Mouse (Mus musculus): ENCODE data around the gene Gm6408. TPM values are rescaled to one million over a fixed set of nuclear protein-coding genes. Genes with fewer than 3 reads are reported as not detected.
"Not testable (repeated sequence)": the region's sequence is repeated elsewhere in the genome, so short reads cannot be mapped to it uniquely, and the experiment has no call there.

Gm6408 gene
- polyA plus RNA-seq, 1 experiment from 2014 or later, result not detected

DNA sequence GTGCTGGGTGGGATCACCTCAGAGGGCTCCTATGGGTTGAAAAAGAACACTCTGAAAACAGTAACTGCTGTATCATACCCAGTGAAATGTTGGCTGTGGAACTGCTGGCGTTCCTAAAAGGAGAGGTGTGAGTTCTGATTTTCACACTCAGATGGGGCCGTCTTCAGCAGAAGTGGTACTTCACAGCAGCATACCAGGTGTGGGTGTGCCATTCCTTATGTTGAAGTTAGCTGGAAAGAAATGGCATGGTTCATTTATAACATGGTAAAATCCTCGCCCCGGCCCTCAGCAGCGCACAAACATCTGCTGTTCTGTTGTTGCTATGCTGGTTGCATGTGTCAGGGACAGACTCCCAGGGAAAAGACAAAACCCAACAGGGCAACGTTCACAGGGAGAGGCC, 28.2 kb upstream of the Gm6408 start:
- Histone ChIP-seq H3K36me3 (ENCODE audit: control insufficient read depth, insufficient read depth, low read length) (0 out of 2 replicates have a peak, but pooled peaks cover 13% of the 10 kb centered on the region), H3K27me3 (replicated peaks; ENCODE audit: control insufficient read depth, insufficient read depth, low read length) (no peaks in the 10 kb centered on the region), H3K27ac (replicated peaks; ENCODE audit: low read depth, low read length) (no peak overlapping the region), H3K4me1 (ENCODE audit: control insufficient read depth, insufficient read depth, low read length) (no peaks in the 10 kb centered on the region), H3K9ac (ENCODE audit: low read depth, low read length) (no peak overlapping the region), H3K4me2 (ENCODE audit: low read depth, low read length) (no peak overlapping the region), H3K9me3 (ENCODE audit: control insufficient read depth, low read length) (no peaks in the 10 kb centered on the region), H3K4me3 (ENCODE audit: low read depth, low read length) (no peak overlapping the region)
- no peak for DNase-seq (ENCODE audit: low spot score)
- WGBS, result 87% methylated on average over 6 of the region's 6 CpGs
- no peak for ATAC-seq (ENCODE audit: low read depth)

DNA sequence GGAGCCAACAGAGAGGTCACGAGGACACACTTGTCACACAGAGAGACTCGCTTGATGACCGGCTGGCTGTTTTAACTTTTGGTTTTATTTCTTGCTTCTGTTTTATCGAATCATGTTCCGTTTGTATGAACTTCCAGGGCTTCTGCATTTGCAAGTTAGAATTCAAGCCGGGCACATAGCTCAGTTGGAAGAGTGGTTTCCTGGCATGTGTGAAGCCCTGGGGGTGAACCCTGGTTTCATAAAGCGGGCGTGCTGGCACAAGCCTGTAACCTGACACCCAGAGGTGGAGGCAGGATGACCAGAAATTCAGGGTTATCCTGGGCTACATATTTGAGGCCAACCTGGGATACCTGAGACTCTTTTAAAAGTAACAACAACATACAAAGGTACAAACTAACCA, 20.2 kb upstream of the Gm6408 start:
- Histone ChIP-seq H3K27ac (replicated peaks; ENCODE audit: low read depth, low read length) (no peak overlapping the region), H3K9ac (ENCODE audit: low read depth, low read length) (no peak overlapping the region), H3K36me3 (ENCODE audit: control insufficient read depth, insufficient read depth, low read length) (0 out of 2 replicates have a peak, but pooled peaks cover 1% of the 10 kb centered on the region), H3K27me3 (replicated peaks; ENCODE audit: control insufficient read depth, insufficient read depth, low read length) (no peaks in the 10 kb centered on the region), H3K9me3 (ENCODE audit: control insufficient read depth, low read length) (no peaks in the 10 kb centered on the region), H3K4me2 (ENCODE audit: low read depth, low read length) (no peak overlapping the region), H3K4me3 (ENCODE audit: low read depth, low read length) (no peak overlapping the region), H3K4me1 (ENCODE audit: control insufficient read depth, insufficient read depth, low read length) (no peaks in the 10 kb centered on the region)
- no peak for ATAC-seq (ENCODE audit: low read depth)
- DNase-seq (ENCODE audit: low spot score), result peak; percentile 4
- WGBS, result 76% methylated on average over 8 of the region's 8 CpGs

GRCm38 (mm10) chr5:146466663-146467062, 15.1 kb upstream of the Gm6408 start:
- DNase-seq (ENCODE audit: low spot score) (no peak), ATAC-seq (ENCODE audit: low read depth) (no peak)
- H3K36me3 ChIP-seq (ENCODE audit: control insufficient read depth, insufficient read depth, low read length), result no peaks in the 10 kb centered on the region
- H3K4me3 ChIP-seq (ENCODE audit: low read depth, low read length), result no peak overlapping the region
- H3K4me1 ChIP-seq (ENCODE audit: control insufficient read depth, insufficient read depth, low read length), result no peaks in the 10 kb centered on the region
- no peaks in the 10 kb centered on the region for H3K27me3 ChIP-seq (replicated peaks; ENCODE audit: control insufficient read depth, insufficient read depth, low read length)
- 92% methylated on average over 19 of the region's 19 CpGs for WGBS
- H3K9me3 ChIP-seq (ENCODE audit: control insufficient read depth, low read length), result no peaks in the 10 kb centered on the region
- H3K4me2 ChIP-seq (ENCODE audit: low read depth, low read length), result no peak overlapping the region
- no peak overlapping the region for H3K9ac ChIP-seq (ENCODE audit: low read depth, low read length)
- H3K27ac ChIP-seq (replicated peaks; ENCODE audit: low read depth, low read length), result no peak overlapping the region

GRCm38 (mm10) chr5:146468311-146468710, 13.5 kb upstream of the Gm6408 start:
- no peaks in the 10 kb centered on the region for H3K9me3 ChIP-seq (ENCODE audit: control insufficient read depth, low read length)
- no peak overlapping the region for H3K27ac ChIP-seq (replicated peaks; ENCODE audit: low read depth, low read length)
- DNase-seq (ENCODE audit: low spot score) (no peak), ATAC-seq (ENCODE audit: low read depth) (no peak)
- H3K27me3 ChIP-seq (replicated peaks; ENCODE audit: control insufficient read depth, insufficient read depth, low read length), result no peaks in the 10 kb centered on the region
- H3K36me3 ChIP-seq (ENCODE audit: control insufficient read depth, insufficient read depth, low read length), result no peaks in the 10 kb centered on the region
- H3K9ac ChIP-seq (ENCODE audit: low read depth, low read length), result no peak overlapping the region
- no peak overlapping the region for H3K4me3 ChIP-seq (ENCODE audit: low read depth, low read length)
- H3K4me2 ChIP-seq (ENCODE audit: low read depth, low read length), result no peak overlapping the region
- no peaks in the 10 kb centered on the region for H3K4me1 ChIP-seq (ENCODE audit: control insufficient read depth, insufficient read depth, low read length)
- 91% methylated on average over 9 of the region's 9 CpGs for WGBS

DNA sequence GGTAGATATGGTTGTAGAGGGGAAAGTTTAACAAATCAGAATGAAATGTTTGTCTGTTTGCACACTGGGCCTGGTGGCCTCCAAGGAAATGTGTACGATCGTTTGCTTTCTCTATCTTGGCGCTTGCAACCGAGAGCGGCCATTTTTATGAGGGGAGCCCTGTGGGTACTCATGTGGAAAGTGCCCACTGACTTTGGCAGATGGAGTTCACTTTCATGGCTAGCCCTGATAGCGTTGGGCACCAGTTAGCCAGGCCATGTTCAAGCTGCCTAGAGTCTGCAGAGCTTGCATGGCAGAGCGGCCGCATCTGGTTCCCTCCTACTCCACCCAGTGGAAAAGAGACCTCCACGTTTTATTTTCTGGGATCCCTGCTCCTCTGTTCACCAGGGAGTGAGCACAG, 10.9 kb upstream of the Gm6408 start:
- ATAC-seq (ENCODE audit: low read depth), result no peak
- H3K9me3 ChIP-seq (ENCODE audit: control insufficient read depth, low read length), result no peaks in the 10 kb centered on the region
- 90% methylated on average over 9 of the region's 9 CpGs for WGBS

DNA sequence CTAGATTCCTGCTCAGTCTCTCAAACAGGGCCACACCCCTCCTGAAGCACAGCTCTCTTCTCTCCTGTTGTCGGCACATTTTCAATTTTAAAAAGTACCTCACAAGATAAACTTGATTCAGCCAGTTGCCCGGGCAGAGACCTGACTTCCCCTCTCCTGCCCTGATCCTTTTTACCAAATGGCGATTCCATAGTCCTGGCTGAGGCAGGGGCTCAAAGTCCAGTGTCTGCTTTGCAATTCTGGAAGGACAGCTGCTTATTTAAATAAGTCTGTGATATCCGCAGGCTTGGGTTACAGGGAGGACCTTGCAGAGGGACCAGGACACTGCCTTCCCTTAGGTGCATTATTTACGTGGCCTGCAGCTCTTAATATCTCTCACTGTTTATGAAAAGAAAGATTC, 10.5 kb upstream of the Gm6408 start:
- 85% methylated on average over 5 of the region's 5 CpGs for WGBS
- no peaks in the 10 kb centered on the region for H3K27me3 ChIP-seq (replicated peaks; ENCODE audit: control insufficient read depth, insufficient read depth, low read length)
- no peak overlapping the region for H3K4me2 ChIP-seq (ENCODE audit: low read depth, low read length)
- no peak for ATAC-seq (ENCODE audit: low read depth)
- no peaks in the 10 kb centered on the region for H3K9me3 ChIP-seq (ENCODE audit: control insufficient read depth, low read length)
- H3K27ac ChIP-seq (replicated peaks; ENCODE audit: low read depth, low read length), result no peak overlapping the region
- DNase-seq (ENCODE audit: low spot score), result no peak
- H3K36me3 ChIP-seq (ENCODE audit: control insufficient read depth, insufficient read depth, low read length), result no peaks in the 10 kb centered on the region
- no peak overlapping the region for H3K9ac ChIP-seq (ENCODE audit: low read depth, low read length)
- no peaks in the 10 kb centered on the region for H3K4me1 ChIP-seq (ENCODE audit: control insufficient read depth, insufficient read depth, low read length)
- H3K4me3 ChIP-seq (ENCODE audit: low read depth, low read length), result no peak overlapping the region

More for the DNA sequence above, 10.9 kb upstream of the Gm6408 start:
- Histone ChIP-seq H3K4me1 (ENCODE audit: control insufficient read depth, insufficient read depth, low read length) (no peaks in the 10 kb centered on the region), H3K4me2 (ENCODE audit: low read depth, low read length) (no peak overlapping the region), H3K36me3 (ENCODE audit: control insufficient read depth, insufficient read depth, low read length) (no peaks in the 10 kb centered on the region), H3K9ac (ENCODE audit: low read depth, low read length) (no peak overlapping the region), H3K27me3 (replicated peaks; ENCODE audit: control insufficient read depth, insufficient read depth, low read length) (no peaks in the 10 kb centered on the region), H3K27ac (replicated peaks; ENCODE audit: low read depth, low read length) (no peak overlapping the region), H3K4me3 (ENCODE audit: low read depth, low read length) (no peak overlapping the region)
- DNase-seq (ENCODE audit: low spot score), result no peak

DNA sequence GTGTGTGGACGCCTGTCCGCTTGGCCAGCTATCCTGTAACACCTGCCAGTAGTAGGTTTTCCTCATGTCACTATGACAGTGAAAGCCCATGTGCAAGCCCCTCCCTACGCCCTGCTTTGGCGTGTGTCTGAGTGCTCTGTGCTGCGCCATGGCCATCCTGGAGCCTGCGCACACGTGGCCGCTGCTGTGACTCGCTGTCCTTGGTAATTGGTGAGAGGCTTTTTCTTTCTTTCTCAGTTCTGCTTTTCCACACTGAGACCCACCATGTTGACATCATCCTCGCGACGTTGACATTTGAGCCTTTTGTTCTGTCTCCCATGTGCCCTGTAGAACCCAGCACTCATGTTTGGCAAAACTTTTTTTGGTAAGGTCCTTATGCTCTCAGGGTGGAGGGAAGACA, 9.9 kb upstream of the Gm6408 start:
- DNase-seq (ENCODE audit: low spot score) (no peak), ATAC-seq (ENCODE audit: low read depth) (no peak)
- no peak overlapping the region for H3K27ac ChIP-seq (replicated peaks; ENCODE audit: low read depth, low read length)
- no peaks in the 10 kb centered on the region for H3K4me1 ChIP-seq (ENCODE audit: control insufficient read depth, insufficient read depth, low read length)
- H3K4me3 ChIP-seq (ENCODE audit: low read depth, low read length), result no peak overlapping the region
- H3K27me3 ChIP-seq (replicated peaks; ENCODE audit: control insufficient read depth, insufficient read depth, low read length), result no peaks in the 10 kb centered on the region
- H3K36me3 ChIP-seq (ENCODE audit: control insufficient read depth, insufficient read depth, low read length), result no peaks in the 10 kb centered on the region
- no peak overlapping the region for H3K9ac ChIP-seq (ENCODE audit: low read depth, low read length)
- H3K4me2 ChIP-seq (ENCODE audit: low read depth, low read length), result no peak overlapping the region
- WGBS, result 91% methylated on average over 12 of the region's 12 CpGs
- no peaks in the 10 kb centered on the region for H3K9me3 ChIP-seq (ENCODE audit: control insufficient read depth, low read length)

DNA sequence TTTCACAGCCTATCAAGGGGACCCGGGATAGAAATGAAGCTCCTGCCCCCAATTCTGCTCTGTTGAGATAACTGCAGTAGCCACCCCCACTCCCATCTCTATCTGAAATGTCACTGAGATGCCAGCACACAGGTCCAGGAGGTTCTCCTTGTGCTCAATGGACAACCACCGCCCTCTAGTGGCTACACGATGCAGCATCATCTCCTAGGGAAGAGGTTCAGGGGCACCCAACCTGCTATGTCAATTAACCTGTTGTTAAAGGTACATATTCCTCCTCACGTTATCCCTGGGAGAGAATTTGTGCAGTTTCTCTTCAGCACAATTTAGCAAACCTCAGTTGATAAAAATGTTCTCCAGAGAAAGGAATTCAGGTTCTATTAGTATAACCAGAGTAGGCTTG, 2.2 kb upstream of the Gm6408 start:
- not testable (repeated sequence) for H3K9me3 ChIP-seq (ENCODE audit: control insufficient read depth, low read length); DNase-seq (ENCODE audit: low spot score); H3K36me3 ChIP-seq (ENCODE audit: control insufficient read depth, insufficient read depth, low read length); H3K27ac ChIP-seq (replicated peaks; ENCODE audit: low read depth, low read length); H3K4me2 ChIP-seq (ENCODE audit: low read depth, low read length); H3K9ac ChIP-seq (ENCODE audit: low read depth, low read length); H3K27me3 ChIP-seq (replicated peaks; ENCODE audit: control insufficient read depth, insufficient read depth, low read length); ATAC-seq (ENCODE audit: low read depth); H3K4me1 ChIP-seq (ENCODE audit: control insufficient read depth, insufficient read depth, low read length); H3K4me3 ChIP-seq (ENCODE audit: low read depth, low read length)
- 13% methylated on average over 4 of the region's 4 CpGs for WGBS

DNA sequence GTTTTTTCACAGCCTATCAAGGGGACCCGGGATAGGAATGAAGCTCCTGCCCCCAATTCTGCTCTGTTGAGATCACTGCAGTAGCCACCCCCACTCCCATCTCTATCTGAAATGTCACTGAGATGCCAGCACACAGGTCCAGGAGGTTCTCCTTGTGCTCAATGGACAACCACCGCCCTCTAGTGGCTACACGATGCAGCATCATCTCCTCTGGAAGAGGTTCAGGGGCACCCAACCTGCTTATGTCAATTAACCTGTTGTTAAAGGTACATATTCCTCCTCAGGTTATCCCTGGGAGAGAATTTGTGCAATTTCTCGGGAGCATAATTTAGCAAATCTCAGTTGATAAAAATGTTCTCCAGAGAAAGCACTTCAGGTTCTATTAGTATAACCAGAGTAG, 7.2 kb downstream of the Gm6408 start:
- WGBS, result 14% methylated on average over 3 of the region's 4 CpGs
- ATAC-seq (ENCODE audit: low read depth), result not testable (repeated sequence)

More for the DNA sequence above, 7.2 kb downstream of the Gm6408 start:
- not testable (repeated sequence) for H3K9ac ChIP-seq (ENCODE audit: low read depth, low read length); H3K4me1 ChIP-seq (ENCODE audit: control insufficient read depth, insufficient read depth, low read length); H3K4me2 ChIP-seq (ENCODE audit: low read depth, low read length); H3K4me3 ChIP-seq (ENCODE audit: low read depth, low read length); H3K36me3 ChIP-seq (ENCODE audit: control insufficient read depth, insufficient read depth, low read length); H3K9me3 ChIP-seq (ENCODE audit: control insufficient read depth, low read length); H3K27me3 ChIP-seq (replicated peaks; ENCODE audit: control insufficient read depth, insufficient read depth, low read length); H3K27ac ChIP-seq (replicated peaks; ENCODE audit: low read depth, low read length)
- DNase-seq (ENCODE audit: low spot score), result peak; percentile 4
